Mouse (Mus musculus) ES-E14 (cell line): ENCODE measurements at regions not wholly inside any gene's neighbourhood (a gene's known extent, or its start where the extent isn't known, plus 50 kb on each side); places are given as distances from the start of the nearest gene placed in this dataset.

Source experiments
- CHD2 ChIP-seq: IDR thresholded peaks from 2 replicates; pipeline ENCODE4 v1.6.1; 2014; ENCODE audit warnings: mild to moderate bottlenecking, low read depth, low read length, inconsistent platforms
- HCFC1 ChIP-seq: IDR thresholded peaks from 2 replicates; pipeline ENCODE4 v1.6.1; 2012; ENCODE audit warnings: low read length, inconsistent platforms, borderline replicate concordance; ENCODE audit not compliant: insufficient read depth
- ZC3H11A ChIP-seq: IDR thresholded peaks from 2 replicates; pipeline ENCODE4 v1.6.1; 2012; ENCODE audit warnings: low read depth, mild to moderate bottlenecking, inconsistent platforms, low read length, borderline replicate concordance
- ZNF384 ChIP-seq: IDR thresholded peaks from 2 replicates; pipeline ENCODE4 v1.6.1; 2012; ENCODE audit warnings: low read depth, low read length, inconsistent platforms

- TF ChIP-seq CHD2 (no peak), ZNF384 (no peak), ZC3H11A (no peak), HCFC1 (no peak)
Measured at GRCm38 (mm10) chr8:102075611-102076010, 709.8 kb downstream of the Cdh11 start.
